Mouse (Mus musculus) right cerebral cortex, adult 18-20 months (tissue): ENCODE results near the gene Entr1.

ENCODE experiments used
- DNase-seq: peaks from one replicate; pipeline ENCODE4 v3.0.0; 2022; ENCODE audit warnings: mixed read lengths

Entr1 gene

DNA sequence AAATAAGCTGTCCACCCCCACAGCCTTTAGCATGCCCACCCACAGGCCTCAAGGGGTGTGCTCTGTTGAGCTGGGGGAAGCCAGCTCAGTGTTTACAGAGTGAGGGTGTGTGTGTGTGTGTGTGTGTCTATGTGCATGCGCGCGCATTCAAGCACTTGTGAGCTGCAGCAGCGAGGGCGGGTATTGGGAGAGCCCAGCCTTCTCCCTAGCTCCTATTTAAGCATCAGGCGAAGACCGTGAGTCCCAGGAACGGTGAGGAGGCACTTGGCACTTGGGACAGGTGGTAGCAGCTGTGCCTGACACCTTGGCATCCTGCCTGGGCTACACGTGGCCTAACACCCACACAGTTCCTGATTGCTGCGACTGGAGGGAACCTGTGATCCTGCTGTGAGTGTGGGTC is 47.1 kb downstream of the Entr1 start:
- DNase-seq = peak; percentile 88

GRCm38 (mm10) chr2:26341510-26341981 is 47.6 kb downstream of the Entr1 start:
- peak; percentile 59 for DNase-seq

GRCm38 (mm10) chr2:26339204-26339551 is 49.9 kb downstream of the Entr1 start:
- no peak for DNase-seq

DNA sequence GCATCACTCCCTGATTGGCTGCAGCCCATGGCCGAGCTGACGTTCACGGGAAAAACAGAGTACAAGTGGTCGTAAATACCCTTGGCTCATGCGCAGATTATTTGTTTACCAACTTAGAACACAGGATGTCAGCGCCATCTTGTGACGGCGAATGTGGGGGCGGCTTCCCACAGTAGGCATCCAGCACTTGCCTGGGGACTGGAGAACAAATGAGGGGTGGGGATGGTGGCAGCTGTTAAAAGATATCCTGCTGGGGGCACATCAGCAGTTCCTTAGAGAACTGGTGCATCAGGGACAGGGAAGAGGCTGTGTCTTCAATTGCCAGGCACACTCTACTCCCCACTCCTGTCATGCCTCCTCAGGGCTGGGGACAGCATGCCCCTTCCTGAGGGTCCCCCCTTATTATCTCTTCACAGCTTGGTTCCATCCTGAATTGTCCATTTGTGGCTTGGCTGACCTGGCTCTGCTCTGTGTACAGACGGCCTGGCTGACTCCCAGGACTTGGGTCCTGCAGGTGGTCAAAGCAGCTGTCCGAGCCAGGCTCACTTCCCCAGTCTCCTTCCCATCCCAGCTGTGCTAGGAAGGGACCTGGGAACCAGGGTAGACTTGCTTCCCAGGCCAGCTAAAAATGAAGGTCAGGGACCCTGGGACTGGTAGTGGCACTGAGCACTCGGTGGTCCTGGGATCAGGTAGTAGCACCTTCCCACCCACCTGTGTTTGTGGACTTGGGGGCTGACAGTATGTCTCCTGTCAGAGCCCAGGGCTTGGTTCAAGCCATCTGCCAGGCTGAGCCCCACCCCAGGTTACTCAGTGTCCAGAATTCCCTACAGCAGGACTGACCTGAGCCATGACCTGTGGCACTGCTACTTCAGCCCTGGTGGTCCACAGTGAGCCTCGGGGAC is 50.6 kb downstream of the Entr1 start:
- no peak for DNase-seq
